Mouse (Mus musculus) kidney, postnatal 14 days (tissue): ENCODE results near the gene Nudt22.

ENCODE experiments used
- DNase-seq: peaks from one replicate; pipeline ENCODE4 v3.0.0; 2022; ENCODE audit warnings: mixed read lengths

The Nudt22 gene

DNA sequence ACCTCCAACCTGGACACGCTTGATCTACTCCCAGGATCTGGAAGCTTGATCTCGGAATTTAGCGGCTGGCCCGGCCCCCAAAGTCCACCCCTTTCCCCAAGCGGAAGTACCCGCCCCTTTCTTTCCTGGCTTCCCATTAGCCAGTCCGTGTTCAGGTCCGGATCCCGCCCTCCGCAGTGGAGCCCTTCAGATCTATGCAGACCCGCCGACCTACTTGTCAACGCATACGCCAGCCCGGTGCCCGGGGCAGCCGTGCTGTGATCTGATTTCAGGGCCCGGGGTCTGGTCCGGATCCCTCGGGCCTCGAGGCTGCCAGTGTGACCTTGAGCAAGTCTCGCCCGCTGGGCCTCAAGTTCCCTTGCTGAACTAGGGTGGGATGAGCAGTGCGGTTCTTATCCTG lies at the start of gene Nudt22, which contains the start of gene Trpt1:
Gene Nudt22, minus strand, starts transcription at position 112 of the 400 bp plus-strand sequence.
Gene Trpt1, plus strand, starts transcription at position 126 of the 400 bp plus-strand sequence.
- DNase-seq: peak; percentile 94

DNA sequence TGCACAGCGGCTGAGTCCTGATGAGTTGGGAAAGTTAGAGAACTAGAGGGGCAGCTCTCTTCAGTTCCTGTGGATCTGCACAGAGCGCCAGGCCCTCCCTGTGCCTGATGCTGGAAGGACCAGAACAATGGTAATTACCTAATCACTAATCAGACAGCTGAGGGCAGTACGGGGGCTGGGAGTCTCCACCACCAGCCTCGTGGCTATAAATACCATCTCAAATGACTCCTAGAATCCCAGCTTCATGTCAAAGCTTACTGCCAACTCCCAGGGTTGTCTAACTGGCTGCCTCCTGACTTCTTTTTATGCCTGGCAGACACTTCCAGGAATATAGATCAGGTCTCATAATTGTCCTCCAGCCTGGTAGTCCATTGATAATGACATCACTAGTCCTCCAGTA lies 48.8 kb upstream of the Nudt22 start:
- no peak for DNase-seq

DNA sequence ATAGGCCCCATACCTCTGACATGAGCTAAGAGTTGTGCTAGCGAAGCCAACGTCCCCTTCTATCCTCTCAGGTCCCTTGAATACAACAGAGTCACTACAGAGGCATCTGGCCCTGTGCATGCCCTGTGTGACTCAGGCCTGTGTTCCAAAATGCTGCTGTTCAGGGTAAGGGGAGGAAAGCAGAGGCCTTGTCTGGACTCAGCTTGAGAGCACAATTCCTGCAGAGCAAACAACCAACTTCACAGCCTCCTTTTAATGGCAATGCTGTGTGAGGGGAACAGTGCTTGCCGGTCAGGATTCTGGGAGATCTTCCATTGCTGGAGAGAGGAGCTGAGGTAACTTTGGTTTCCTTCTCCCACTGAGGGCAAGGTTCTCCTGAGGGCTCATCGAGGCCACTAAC lies 48.4 kb upstream of the Nudt22 start:
- no peak for DNase-seq

DNA sequence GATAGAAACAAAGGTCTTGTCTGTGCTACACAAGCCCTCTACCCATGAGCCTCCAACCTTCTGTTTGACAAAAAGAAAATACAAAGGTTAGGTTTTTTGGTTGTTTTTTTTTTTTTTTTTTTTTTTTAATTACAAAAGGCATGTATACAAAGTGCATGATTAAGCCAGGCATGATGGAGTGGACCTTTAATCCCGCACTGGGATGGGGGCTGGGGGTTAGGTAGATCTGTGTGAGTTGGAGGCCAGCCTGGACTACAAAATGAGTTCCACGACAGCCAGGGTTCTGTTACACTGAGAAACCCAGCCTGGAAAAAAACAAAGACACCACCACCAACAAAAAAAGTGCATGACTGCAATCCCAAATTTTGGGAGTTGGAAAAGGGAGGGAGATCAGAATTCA lies 45.3 kb upstream of the Nudt22 start:
- DNase-seq: no peak

DNA sequence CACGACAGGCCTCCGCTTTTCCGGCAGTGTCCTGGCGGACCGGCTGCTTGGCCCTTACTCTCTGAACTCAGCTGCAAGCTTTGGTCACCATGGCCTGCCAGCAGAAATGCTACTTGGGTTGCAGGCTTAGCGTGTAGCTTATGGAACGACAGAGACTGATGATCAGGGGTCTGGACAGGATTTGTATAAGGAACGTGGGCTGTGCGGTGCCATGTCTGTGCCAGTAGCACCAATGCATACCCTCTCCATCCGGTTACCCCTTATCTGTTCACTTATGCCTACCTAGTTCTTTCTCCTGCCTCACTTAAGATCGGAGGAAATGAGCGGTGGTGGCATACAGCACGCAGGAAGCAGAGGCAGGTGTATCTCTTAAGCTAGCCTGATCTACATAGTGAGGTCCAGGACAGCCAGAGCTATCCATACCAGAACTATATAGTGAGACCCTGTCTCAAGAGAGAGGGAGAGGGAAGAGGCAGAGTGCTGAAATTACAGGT lies 44.8 kb upstream of the Nudt22 start:
- DNase-seq: peak; percentile 22

DNA sequence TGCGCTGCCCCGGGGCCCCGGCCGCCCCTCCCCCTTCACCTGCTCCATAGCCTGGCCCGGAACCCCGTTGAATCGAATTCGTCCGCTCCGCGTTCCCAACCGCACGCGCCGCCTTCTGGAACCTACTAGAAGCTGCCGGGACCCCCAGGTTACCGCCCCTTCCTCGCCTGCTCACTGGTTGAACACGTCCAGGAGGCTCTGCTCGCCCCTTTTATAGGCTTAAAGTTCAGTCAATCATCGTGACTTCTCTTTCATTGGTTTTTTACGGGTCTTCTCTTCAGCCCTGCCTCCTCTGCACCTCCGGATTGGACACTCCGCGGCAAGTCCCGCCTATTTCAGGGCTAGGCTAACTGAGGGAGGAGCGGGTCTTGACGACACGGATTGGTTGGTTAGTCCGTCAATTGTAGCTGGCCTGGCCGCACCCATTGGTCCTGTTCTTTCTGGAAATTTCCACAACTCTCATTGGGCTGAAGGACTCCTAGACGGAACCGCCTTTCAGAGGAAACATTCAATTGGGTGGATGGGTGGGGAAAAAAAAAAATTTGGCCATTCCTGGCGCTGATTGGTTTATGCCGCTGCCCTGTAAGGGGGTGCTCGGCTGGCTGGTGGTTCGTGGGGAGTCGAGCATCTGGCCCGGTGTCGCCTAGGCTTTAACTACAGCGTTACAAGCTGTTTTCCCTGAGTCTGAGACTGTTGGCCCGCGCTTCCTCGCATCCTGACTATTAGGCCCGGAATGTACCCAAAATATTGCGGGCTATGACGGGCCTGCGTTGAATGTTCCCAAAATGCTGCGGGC lies 44.1 kb upstream of the Nudt22 start, which contains the start of gene Stip1:
Gene Stip1, minus strand, starts transcription at position 127 of the 796 bp plus-strand sequence.
- DNase-seq: peak; percentile 99

DNA sequence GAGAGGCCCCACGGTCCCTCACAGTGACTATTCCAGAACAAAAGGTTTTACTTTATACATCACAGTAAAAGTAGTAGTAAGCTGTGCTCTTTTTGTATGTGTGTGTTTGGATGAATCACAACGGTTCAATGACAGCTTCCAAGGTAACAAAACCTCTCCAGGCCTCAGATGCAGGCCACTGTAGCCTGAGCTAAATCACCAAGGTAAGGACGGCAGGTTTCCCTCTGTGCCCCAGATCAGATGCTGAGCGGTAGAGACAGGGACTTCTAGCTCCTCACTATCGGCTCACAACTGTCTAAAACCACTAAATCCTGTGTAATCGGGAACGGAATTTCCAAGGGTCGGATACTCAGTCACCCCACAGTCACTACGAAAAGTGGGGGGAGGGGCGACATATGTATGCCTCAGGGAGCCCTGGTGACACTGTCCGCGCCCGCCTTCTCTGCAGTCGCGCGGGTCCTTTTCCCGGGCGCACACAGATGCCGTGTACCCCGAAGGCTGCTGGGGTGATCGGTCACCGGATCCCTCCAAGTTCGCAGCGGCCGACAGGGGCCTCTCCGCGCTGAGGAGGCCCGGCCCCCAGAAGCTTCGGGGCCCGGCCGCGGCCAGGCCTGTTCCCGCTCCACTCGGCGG lies 43.3 kb upstream of the Nudt22 start:
- DNase-seq: peak; percentile 66

DNA sequence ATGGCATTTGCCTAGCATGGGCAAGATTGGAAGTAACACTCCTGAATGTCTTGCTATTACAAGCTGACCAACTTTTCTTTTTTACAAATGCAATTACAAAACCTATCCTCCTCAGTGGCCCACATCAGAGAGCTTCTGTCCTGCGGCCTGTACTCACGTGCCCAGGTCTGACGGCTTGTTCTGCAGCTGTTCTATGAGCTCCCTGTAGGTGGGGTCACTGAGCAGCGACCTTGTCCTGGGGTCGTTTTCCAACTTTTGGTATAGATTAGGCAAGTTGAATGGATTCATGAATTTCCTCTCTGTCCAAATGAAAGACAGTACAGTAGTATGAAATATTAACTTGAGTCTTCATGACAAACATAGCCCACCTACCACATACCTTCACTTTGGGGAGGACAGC lies 38.1 kb upstream of the Nudt22 start:
- no peak for DNase-seq

DNA sequence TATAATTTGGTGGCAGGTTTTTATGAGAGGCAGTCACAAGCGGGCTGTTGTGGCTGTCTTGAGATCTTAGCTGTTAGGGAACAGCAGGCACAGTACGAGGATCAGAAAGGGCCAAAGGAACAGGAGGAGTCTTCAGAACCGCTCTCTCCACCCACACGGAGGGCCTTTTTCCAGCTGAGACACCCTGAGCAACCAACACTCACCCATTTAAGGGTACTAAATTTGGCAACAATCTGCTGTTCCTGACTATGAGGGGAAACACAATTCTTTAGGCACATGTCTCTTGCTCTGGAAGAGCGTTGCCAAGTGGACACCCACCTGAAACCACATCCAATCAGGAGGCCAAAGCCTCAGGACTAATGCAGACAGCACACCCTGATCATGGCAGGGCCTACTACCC lies 33.6 kb upstream of the Nudt22 start:
- DNase-seq: no peak

DNA sequence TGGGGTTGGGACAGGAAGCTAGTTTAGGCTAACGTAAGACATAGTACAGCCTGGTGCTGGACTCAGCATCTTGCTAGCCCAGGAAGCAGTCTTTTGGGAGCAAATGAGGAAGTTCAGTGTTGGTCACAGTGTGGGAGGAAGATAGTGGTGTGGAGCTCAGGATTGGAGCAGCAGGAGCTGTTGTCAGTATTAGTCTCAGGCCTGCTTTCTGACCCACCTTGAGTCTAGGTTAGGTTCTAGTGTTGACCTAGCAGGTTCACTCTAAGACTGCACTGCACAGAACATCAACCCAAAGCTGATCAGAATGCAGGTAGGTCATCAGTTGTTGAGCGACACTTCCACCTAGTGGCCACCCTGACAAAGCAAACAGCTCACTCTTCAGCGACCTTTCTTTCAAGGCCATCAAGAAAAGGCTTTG lies 24.3 kb upstream of the Nudt22 start:
- peak; percentile 71 for DNase-seq

DNA sequence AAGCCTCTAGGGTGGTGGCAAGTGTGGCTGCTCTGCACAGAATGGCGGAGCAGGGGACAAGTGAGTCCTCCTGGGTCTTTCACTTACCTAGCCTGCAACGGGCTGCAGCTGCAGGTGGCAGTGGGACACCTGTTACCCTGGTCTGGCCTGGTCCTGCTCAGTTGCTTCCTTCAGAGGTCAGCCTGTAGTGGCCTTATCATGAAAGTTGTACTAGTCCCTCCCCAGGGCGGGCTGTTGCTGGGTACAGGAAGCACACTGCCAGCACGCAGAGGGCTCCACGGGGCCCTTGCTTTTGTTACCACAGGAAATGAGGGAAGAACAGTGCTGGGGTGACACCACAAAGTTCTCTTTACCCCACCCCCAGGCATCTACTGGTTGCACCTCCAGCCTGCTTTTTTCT lies 23.3 kb upstream of the Nudt22 start, which contains the start of gene Fermt3:
Gene Fermt3, minus strand, starts transcription at position 279 of the 400 bp plus-strand sequence.
- no peak for DNase-seq

DNA sequence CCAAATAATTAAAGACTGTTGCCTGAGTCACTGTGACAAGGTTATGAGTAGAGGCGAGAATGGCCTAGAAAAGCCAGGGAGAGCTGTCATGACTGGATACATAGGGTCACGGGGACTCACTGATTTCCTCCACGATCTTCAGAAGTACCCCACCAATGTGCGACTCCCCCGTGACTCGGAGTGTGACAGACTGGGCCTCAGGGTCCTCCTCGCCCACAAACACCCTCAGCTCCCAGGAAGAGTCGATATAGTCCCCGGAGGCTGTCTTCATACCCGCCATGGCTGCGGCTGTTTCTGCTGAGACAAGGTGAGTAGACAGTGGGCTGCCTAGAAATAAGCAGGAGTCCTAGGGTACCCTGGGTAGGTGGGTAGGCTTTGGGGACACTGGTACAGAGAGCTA lies 22.6 kb upstream of the Nudt22 start:
- no peak for DNase-seq

DNA sequence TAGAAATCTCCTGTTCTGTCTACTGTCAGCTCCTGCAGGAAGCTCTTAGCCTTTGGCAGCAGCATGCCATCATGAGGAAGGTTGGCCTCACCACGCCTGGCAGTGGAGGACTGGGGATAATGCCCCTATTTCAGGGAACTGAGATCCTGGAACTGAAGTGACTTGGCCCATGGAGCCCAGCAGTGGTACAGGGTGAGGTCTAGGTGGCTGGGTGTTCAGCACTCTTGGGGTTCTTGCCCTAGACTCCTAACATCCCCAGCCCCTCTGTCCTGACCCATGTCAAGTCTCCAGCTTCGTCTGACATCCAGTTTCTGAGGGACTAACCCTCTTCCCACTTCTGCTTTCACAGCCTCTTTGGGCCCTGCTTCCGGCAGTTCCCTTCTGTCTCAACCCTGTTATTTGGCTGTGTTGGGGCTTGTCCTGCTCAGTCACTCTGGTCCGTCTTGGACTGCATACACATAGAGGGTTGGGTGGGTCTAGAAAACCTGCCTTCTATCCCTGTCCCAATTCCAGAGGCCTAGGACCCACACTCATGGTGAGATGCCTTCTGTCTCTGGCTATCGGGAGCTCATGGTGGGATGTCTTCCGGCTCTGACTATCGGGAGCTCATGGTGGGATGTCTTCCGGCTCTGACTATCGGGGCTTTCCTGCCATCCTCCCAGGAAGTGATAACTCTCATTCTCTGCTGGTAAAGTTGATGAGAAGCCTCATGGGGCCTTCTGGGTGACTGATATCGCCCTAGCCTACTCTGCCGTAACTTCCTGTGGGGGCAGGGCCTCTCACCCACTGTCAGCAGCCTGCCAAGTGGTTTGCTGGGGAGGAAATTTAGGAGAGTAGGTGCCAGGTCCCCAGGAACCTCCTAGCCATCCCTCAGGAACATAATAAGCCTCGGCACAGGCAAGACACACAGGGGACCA lies 21.9 kb upstream of the Nudt22 start:
- DNase-seq: no peak

DNA sequence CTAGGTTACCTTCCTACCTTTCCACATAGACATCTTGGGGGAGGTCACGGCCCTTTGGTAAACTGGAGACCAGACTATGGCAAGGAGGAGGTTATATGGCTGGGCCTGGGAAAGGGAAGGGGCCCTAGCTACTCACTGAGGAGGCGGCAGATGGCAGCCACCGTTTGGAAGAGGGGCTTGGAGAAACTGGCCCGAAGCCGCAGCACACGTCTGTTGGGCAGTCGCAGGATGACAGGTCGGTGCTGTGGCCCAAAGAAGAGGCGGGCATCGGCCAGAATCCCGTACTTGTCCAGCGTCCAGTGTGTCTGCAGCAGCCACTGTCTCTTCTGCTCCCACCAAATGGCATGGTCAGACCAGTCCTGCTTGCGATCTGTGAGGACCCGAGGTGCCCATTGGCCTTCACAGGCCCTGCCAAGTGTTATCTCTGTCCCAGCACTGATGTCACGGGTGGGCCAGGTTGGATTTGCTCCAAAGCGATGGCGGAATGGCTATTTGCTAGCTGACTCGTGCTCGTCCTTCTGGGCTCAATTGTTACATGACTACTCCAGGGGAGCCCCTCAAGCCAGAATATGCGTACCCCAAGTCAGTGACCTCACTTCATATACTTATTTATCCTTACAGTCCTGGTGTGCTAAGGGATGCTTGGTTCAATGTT lies 18.7 kb upstream of the Nudt22 start:
- DNase-seq: no peak

DNA sequence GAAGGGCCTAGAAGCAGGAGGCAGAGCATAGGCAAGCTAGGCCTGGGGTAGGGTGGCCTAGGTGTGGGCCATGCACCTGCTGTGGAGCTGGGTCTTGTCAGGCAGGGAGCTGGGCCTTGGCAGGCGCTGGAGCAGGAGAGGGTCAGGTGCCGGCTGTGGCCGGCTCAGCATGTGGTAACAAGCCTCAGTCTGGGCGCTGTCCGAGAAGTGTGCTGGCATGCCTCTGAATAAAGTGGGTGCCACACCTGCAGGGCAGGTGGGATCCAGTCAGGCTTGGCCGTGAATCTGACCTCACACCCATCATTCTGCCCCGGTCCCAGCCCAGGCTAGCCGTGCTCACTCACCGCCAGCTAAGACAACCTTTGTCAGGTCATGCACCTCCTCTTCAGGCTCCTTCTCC lies 18.1 kb upstream of the Nudt22 start:
- peak; percentile 31 for DNase-seq

DNA sequence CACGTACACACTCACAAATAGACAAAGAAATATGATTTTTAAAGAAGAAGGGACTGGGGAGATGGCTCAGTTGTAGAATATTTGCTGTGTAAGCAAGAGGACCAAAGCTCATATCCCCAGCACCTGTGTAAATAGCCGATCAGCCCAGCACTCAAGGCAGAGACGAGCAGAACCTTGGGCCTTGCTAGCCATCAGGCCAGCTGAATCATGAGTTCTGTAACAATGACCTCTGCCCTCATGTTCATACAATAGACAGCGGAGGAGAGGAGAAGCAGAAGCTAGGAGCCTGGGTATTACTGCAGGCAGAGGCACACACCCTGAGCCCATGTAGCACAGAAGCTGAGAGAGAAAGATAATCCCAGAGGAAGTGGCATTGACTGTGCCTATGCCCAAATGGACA lies 16.5 kb upstream of the Nudt22 start:
- no peak for DNase-seq

DNA sequence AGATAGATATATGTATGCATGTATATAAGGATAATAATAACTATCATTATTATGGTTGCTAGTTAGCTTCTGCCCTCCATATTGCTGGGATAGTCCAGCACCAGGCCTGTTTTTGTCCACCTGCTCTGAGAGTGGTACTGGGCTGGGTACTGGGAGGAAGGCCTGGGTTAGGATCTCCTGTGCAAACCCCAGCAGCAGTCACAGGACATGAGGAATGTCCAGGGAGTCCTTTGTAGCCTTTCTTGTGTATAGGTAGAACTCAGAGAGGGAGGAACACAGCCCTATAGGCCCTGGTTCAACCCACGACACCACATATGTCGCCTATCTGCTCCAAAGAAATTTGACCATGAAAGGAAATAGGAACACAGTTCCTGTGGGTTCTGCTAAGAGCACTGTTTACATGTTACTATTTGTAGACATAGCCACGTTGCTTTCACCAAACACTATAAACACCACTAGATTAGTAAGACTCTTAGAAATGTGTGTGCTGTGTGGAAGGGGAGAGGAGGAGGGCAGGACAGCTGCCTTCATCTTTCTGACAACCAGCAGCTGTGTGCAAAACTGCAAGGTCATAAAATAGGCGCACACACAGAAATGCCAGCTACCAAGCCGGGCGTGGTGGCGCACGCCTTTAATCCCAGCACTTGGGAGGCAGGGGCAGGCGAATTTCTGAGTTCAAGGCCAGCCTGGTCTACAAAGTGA lies 11.1 kb upstream of the Nudt22 start:
- no peak for DNase-seq

DNA sequence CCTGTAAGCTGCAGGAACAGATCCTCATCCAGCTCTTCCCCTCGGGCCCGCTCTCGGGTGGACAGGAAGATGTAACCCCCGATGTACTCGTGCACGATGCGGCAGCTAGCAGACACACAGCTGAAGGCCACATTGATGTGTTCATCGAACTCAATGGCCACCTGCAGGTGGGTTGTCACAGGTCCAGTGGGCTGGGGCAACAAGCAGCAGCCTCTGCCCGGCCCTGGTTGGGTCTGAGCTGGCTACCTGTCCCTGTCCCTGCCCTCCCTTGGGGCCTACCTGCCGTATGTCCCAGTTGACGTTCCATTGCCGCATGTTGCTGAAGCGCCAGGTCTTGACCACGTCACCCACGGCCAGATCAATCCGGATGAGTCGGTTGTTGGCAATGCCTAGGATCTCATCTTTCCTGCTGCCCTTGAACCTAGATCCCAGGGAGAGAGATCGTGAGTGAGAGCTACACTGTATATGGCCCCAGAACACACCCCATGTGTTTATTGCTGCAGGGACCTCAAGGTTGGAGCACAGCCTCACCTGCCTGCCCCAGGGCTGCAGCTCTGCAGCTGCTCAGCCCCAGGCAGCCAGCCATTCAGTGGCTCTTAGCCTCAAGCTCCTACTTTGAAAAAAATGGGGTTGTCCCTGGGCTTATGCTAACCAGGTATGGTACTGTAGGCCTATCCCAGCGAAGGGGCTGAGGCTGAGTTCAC lies 3.6 kb upstream of the Nudt22 start:
- no peak for DNase-seq

DNA sequence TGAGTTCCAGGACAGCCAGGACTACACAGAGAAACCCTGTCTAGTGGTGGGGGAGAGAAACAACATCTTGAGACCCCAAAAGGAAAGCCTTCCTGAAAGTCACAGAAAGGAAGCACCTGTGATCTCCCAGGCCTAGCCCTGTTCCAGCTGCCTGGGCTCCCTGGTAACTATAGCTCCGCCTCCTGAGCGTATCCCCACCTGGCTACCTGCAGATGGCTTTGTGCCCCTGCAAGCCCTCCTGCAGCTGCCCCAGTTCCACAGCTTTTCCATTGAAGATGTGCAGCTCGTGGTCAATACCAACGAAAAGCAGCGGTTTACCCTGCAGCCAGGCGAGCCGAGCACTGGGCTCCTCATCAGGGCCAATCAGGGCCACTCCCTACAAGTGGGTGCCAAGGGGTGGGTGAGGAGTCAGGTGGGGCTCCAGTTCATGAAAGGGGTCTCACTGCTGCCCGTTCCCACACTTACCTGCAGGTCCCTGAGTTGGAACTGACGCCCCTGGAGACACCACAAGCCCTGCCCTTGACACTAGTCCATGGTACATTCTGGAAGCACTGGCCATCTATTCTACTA lies 1.9 kb upstream of the Nudt22 start:
- no peak for DNase-seq

DNA sequence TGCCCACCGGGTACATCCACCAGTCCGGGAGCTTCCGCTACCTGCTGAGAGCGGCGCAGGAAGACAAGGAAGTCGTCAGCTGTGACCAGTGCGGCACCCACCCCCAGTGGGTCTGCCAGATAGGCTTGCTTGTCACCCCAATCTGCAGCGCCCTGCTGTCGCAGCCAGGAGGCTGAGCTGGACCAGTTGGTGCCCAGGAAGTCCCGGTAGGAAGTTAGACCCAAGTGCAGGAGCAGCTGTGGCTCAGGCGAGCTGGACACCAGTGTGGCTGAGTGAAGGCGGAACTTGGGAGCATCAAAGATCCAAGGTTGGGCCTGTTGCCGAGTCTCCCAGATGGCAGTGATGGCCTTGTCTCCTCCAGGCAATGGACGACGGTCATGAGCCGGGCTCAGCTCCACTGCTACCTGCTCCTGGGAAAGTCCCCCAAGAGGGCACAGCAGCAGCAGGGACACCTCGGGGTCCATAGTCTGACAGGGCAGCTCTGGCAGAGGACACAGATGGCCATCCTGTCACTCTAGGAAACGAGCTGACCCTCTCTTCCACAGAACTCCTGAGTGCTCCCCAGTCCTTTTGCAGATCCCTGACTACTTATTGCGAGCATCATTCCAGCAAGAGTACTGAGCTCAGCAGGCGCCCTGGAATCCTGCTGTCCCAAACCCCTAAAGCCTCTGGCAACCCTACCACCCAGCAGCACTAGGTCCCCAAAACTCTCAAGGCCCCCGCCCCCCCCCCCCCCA lies 494 bp downstream of the Nudt22 start:
- DNase-seq: no peak
